Comparison of ENCODE assay signal across 8 mouse cellular contexts in the genomic region with DNA sequence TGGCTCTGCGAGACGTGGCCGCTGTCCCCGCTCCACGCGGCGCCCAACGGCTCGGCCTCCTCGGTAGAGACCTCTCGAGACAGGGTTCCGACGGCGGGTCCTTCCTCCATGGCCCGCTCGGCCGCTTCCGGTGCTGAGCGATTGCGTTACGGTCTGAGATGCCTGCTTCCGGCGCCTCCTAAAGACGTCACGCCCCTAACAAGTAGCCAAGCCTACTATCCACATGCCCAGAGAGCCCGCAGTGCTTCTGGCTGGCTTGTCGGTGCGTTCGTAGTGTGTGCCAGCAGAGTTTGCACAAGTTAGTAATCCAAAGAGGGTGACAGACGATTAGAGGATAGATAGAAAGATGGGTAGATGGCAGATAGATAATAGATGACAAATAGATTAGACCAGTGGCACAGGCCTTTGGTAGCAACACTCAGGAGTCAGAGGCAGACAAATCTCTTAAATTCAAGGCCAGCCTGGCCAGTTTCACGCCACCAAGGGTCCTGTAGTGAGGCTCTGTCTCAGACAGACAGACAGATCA. TPM values are rescaled to one million over a fixed set of nuclear protein-coding genes. Genes with fewer than 3 reads are reported as not detected.
DNase-seq lines count a peak whose midpoint lies in the region; ATAC-seq and TF ChIP-seq lines count a peak whose summit lies in the region.

A gene (minus strand): TSS at position 115 of the 526 bp plus-strand sequence.

- peak; percentile 90 for DNase-seq in gastrocnemius, postnatal 10 days
- DNase-seq in induced T-regulatory cell, adult 2 months (ENCODE audit: low read depth) = peak; percentile 94
- peak; percentile 83 to 96 for DNase-seq in left cerebral cortex, adult 9 months (ENCODE audit: low spot score in 2 of 2)
- peak; percentile 96 for DNase-seq in right cerebral cortex, postnatal 14 days
- DNase-seq in urinary bladder, postnatal 36 days (ENCODE audit: low spot score in 2 of 2) = peak; percentile 86 to 93

- H3K4me1 ChIP-seq in cortical plate, adult 2 months (ENCODE audit: control insufficient read depth, insufficient read depth, low read length) = peaks cover 3% of the 10 kb centered on the region; the same call in 1 of the 2 replicates

- ATAC-seq in activated CD4-positive, CD25-positive, alpha-beta regulatory T cell, adult 4 months = peak; percentile 95
- peak; percentile 94 for ATAC-seq in megakaryocyte progenitor cell, adult 5-6 weeks (replicated peaks; ENCODE audit: poor library complexity)

- H3K4me3 ChIP-seq in cortical plate, adult 2 months (ENCODE audit: insufficient read depth, low read length) = peak within 1 kb of the TSS; percentile 88

- H3K27ac ChIP-seq in cortical plate, adult 2 months (ENCODE audit: insufficient read depth, low read length) = no peak within 1 kb of the TSS

- peak; percentile 65; the same call in 1 of the 2 replicates for TF ChIP-seq POLR2A in cortical plate, adult 2 months (IDR thresholded peaks at IDR 0.05; ENCODE audit: extremely low read depth, insufficient read depth, low read length)

- TF ChIP-seq CTCF in cortical plate, adult 2 months (IDR thresholded peaks at IDR 0.05; ENCODE audit: extremely low read depth, insufficient read depth, low read length) = no peak

RNA-seq across cellular contexts. Expression of the gene that starts here (rescaled TPM):
- polyA plus RNA-seq in activated CD4-positive, CD25-positive, alpha-beta regulatory T cell, adult 4 months (2017; shearing (Covaris generic)) = 1 to 10 TPM in 1 of 2 experiments, under 1 TPM in 1; 0.95 to 1.6 TPM
- polyA plus RNA-seq in cortical plate, adult 2 months (2012; rRNA removed) = 22.2 and 22.7 TPM in 2 replicates
- 10 to 100 TPM in 1 of 2 experiments, 1 to 10 TPM in 1; 9.8 to 11.0 TPM for total RNA-seq in gastrocnemius, postnatal 10 days (2021)
- 10.0 and 14.6 TPM in 2 replicates for total RNA-seq in megakaryocyte progenitor cell, adult 5-6 weeks (2015)
- total RNA-seq in megakaryocyte progenitor cell, adult 5-6 weeks (2017) = 13.7 and 16.9 TPM in 2 replicates
